Mouse (Mus musculus) retina, adult 2 months (tissue): ENCODE data around the gene Gchfr.

ENCODE experiments used
- DNase-seq: peaks from one replicate; pipeline ENCODE4 v3.0.0-alpha.2; 2012; ENCODE audit warnings: low read depth, low spot score

Gene Gchfr

DNA sequence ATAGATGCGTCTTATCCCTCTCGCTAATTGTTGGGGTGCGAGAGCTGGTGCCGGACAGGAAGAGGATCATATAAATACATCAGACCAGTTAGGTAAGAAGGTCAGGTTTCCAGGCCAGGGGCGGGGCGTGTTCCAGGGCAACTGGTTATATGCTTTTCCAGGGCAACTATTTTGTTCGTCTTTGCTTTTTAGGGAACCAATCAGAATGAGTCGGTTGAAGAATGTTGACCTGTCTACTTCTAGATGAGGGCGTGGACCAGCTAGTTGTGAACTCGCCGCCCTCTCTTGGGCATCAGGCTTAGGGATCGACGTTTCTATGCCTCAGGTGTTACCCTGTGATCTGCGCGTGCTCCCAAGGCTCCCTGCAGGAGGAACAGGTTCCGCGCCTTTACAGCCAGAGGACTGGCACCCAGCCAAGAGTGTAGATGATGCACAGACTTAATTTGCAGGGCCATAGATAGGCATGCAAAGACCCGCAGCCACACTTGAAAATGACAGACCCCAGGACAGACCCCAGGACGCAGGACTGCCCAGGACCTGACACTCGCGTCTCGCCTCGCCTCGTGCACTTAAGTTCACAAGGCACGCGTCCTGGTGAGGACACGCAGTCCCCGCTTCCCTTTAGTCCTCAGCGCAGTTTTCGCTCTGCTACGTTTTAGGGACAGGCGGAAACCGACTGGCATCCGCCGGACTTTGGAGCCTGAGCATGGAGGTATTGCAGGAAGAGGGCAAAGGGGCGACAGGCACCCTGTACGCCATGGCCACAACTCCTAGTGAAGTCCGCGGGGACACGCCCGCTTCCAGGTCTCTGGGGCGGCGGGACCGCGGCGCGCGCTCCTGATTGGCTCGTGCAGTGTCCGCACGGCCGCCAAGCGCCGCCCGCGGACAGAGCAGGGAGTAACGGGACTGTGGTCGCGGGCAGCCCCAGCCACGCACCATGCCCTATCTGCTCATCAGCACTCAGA, at the start of gene Gchfr:
Gchfr (plus strand) TSS at position 873 of the 965 bp plus-strand sequence.
- peak; percentile 32 for DNase-seq

DNA sequence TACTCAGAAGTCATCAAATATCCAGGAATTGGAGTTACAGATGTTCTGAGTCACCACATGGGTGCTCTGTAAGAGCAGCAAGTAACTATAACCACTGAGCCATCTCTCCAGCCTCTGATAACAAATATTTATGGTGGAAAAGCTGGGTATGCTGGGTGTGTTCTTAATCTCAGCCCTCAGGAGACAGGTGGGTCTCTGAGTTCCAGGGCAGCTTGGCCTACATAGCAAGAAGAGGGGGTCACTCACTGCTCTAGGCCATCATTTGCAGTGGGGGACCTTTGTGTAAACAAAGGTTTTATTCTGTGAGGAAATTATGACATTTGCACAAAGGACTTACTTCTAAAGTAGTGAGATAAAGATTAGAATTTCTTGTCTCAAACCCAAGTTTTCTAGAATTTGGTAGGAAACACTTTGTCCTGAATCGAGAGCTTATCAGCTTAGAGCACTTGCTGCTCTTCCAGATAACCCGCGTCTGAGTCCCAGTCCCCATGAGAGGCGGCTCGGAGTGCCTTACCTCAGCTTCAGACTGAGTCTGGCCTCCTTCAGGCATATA, 31.2 kb upstream of the Gchfr start:
- DNase-seq: no peak

DNA sequence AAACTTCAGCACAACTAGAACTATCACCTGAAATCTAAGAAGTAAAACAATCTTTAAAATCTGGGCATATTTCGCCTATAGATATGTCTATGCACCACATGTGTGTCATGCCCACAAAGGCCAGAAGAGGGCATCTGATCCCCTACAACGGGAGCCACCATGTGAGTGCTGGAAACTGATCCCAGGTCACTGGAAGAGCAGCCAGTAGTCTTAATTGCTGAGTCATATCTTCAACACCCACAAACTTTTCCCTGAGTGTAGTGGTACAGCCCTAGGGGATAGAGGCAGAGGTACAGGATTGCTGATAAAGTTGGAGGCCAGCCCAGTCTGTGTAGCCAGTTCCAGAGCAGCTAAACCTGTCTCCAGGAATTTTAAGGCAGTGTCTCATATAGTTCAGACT, 22.4 kb upstream of the Gchfr start:
- DNase-seq: no peak

DNA sequence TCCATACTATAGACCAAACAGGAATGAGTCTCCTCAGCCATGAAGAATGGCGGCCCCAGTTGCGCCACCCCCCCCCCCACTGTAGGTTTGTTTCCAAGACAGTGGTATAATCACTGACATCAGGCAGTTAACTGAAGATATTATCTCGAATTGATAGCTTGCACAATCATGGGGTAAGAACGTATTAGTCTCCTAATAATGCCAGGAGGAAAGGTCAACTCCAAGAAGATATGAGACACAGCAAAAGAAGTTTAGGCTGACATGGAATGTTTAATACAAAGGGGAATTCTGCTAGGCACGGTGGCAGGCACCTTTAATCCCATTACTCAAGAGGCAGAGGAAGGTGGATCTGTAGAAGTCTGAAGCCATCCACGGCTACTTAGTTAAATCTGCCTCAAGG, 21.1 kb upstream of the Gchfr start:
- DNase-seq: no peak

DNA sequence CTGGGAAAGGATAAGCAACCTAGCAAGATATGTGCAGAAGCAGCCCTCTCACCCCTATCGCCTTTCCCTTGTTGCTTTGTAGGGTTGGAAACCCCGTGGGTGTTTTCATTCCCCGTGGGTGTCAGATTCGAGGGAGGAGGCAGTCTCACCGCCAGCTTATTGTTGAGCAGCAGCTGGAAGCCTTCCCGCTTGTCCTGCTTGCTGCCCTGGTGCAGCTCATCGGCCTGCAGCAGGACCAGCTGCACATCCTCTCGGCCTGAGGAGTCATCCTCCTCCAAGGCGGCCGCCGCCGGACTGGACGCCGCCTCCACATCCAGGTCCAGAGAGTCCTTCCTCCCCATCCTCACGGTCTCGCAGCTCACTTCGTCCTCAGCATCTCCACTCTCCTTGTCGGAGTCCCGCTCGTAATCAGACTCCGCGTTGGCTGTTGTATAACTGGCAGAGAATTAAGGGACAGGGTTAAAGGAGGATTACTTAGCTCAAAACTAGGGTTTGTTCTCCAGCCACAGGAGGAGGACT, 20.4 kb upstream of the Gchfr start:
- peak; percentile 32 for DNase-seq

DNA sequence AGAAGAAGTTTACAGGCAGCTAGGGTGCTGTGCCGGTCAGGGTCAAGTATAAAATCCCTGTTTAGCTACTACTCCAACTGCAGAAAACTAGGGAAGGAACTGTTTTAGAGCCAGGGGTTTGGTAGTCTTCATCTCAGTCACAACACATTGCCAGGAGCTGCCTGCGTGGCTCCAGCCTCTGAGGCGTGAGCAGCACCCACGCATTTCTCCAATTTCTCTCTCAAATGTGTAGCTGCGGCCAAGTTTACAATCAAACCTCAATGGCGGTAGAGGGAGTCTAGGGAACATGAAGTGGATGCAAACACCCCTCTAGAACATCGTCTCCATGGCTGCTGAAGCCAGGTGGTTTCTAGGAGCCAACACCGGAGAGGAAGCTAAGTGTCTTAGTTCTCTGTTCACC, 19.8 kb upstream of the Gchfr start:
- DNase-seq: no peak

DNA sequence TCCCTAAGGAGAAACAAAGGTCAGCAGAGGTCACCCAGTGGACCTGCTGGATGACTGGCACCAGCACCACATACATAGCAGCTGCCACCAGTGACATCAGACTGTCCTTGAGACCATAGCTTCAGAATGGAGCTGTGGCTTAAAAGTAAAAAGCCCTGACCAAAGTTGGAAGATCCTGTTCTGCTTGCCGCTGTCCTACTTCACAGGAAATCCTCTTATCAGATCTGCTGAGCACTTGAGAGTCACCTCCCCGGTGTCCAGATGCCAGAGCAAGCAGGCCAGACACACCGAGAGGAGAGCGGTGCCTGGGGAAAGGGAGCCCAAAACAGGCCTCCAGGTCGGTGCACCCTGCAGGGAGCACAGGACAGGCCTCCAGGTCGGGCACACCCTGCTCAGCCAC, 15.3 kb upstream of the Gchfr start:
- peak; percentile 68 for DNase-seq

DNA sequence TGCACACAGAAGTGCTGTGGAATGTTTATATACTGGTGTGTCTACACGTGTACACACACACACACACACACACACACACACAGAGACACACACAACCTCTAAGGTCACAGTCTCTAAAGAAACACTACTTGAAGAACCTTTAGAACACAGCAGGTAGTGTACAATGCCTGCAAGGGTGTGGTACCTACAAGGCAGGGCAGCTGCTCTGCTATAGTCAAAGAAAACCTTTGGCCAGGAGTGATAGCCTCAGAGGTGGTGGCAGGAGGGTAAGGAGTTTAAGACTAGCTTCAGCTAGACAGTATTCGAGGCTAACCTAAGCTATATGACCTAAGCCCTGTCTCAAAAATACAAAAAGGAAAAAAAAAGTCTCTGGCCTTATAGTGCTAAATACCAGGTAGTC, 12.9 kb upstream of the Gchfr start:
- no peak for DNase-seq

DNA sequence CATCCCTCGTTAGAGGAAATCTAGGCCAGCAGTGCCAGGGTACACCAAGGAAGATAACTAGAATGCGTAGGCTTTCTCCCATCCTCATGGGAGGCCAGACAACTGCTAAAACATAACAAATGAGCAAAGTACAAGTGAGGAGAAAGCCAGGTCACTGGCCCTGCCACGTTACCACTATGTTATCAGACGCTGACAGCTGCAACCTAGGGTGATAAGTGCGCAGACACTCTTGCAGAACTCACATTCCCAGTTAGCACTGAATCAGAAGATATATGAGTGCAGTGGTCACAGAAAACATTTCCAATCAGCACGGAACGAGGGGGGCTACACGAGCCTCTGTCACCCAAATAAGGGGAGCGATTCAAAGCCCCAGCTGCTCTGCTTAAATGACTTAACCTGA, 12.2 kb upstream of the Gchfr start:
- DNase-seq: no peak

DNA sequence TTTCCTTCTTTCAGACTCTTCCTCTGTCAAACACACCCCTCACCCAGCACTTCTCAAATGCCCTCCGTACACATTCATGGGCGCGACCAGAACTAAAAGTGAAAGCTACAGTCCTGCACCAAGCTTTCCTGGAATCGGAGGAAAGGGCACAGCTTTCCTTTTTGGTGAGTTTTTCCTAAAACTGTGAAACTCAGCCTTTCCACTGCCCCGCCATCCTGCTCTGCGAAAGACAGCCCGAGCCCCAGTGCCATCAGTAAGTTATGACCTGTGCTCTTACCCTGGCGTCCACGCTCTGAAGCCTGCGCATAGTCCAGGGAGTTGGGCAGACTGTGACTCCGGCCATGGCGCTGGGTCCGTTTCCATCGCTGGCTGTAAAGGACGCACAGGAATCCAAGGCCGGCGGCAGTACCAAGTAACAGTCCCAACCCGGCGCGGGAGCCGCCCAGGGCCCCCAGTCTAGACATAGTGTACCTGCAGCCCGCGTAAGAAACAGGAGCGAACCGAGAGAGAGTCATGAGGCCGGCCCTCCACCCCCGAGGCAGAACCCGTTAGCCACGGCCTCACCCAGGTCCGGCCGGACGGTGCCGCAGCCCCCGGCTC, 11.4 kb upstream of the Gchfr start:
- DNase-seq: no peak

DNA sequence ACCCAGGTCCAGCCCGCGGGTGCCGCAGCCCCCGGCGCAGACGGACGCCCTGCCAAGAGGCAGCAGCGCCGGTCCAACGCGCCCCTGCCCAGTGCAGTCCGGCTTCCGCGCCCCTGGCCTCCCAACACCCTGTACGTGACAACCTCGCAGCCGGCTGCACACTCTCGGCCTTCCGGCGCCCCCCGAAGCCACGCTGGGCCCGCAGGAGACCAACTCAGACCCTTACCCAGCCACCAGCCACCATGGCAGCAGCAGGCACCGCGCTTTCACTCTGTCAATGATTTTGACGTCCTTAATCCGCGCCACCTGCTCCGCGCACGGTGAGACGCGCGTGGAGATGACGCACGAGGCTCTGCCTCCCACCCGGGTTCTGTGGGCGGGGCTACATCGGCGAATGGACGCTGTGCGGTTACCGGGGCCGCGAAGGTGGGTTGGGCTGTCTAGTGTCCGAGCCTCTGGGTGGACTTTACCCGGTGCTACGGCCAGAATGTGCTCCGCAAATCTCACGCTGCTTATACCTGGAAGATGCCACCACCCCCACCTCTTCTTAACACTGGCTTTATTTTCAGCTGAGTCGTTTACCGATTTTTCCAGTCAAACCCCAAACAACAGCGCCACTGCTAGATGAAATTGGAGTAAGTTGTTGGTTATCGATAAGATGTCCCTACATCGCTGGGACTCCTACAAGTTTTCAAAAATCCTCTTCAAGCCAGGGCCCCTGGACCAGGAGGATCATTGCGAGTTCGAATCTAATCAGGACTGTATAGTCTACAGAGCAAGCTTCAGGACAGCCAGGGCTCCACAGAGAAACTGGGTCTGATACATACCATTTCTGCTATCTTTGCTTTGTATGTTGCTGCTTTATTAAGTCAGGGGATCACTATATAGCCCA, 10.6 kb upstream of the Gchfr start, which contains the start of gene Rmdn3:
Rmdn3 (minus strand) TSS at position 354 of the 892 bp plus-strand sequence.
- peak; percentile 92 for DNase-seq

DNA sequence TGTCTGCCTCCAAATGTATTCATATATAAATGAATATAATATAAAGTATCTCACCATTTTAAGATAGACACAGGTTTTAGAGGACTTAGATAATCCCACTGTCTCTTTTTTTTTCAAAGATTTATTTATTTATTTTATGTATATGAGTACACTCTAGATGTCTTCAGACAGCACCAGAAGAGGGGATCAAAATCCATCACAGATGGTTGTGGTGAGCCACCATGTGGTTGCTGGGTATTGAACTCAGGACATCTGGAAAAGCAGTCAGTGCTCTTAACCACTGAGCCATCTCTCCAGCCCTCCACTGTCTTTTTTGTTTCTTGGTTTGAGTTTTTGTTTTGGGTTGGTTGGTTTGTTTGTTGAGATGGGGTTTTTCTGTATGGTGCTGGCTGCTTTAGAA, 9.7 kb upstream of the Gchfr start:
- no peak for DNase-seq

DNA sequence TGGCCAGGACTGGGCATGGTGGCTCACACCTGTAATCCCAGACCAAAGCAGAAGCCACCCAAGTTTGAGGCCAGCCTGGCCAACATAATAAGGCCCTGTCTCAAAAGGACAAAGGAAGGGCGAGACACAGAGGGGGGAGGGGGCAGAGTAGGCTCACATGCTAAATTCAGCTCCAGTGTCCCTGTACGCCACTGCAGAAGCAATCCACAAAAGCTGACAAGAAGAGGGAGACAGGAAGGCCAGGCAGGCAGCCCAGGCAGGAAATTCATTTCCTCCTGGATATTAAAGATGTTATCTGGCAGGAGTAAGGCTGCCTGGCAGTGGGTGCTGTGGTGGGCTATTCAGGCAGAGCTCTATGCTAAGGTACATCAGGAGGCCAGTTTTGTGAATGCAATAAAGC, 6.3 kb upstream of the Gchfr start:
- DNase-seq: no peak

DNA sequence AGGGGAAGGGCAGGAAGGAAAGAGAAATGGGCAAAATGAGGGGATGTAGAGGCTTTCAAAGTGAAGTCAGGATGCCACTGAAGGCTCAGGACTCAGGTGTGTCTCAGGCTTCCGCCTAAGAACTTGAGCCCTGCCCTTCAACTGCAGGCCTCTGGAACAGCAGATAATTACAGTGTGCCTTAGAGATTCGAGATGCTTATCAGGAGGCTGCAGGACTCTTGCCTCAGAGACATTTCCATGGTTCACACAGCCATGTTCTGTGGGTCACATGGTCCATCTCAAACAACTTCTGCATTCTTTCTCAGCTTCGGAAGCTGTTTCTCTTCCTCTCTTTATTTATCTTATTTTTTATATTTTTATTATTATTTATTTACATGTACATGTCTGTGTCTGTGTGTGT, 4.4 kb upstream of the Gchfr start:
- no peak for DNase-seq

DNA sequence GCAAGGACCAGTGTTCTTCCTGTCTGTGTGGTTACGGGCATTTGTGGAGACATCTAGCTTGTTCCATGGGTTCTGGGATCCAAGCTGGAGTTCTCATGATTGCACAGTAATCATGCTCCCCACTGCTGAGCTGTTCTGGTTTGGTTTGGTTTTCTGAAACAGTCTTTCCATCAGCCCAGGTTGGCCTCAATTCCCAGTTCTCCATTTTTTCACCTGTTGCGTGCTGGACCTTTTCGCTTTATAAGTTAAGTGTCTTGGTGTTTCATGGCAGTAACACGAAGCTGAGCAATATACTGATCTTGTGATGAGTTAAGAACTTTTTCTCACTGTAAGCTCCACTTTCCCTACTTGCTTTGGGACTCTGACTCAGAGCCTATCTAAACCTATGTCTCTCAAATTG, 3.6 kb upstream of the Gchfr start:
- no peak for DNase-seq

DNA sequence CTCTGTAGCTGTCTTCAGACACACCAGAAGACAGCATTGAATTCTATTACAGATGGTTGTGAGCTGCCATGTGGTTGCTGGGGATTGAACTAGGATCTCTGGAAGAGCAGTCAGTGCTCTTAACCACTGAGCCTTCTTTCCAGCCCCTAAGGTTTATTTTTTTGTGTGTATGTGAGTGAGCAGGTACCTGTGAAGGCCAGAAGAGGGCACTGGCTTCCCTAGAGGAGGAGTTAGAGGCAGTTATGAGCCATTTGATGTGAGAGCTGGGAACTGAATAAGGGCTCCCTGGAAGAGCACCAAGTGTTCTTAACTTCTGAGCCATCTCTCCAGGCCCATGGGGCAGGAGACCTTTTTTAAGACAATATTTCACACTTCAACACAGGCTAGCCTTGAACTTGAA, 2.2 kb upstream of the Gchfr start:
- DNase-seq: no peak

DNA sequence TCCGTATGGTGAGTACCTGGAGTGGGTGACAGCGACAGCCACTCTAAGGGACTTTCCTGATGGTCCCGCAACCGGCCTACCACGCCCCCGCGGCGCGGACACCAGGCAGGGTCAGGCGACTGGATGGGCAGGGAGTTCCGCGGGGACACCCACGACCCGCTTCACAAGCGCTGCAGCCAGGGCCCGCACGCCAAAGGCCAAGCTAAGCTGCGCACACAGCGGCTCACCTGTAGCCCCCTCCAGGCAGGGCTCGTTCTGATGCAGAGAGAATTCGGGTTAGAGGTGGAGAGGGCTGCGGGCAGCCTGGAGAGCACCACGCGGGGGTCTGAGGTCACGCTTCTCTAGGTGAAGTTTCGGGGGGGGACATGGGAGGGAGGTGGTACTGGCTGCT, 288 bp downstream of the Gchfr start:
- no peak for DNase-seq

DNA sequence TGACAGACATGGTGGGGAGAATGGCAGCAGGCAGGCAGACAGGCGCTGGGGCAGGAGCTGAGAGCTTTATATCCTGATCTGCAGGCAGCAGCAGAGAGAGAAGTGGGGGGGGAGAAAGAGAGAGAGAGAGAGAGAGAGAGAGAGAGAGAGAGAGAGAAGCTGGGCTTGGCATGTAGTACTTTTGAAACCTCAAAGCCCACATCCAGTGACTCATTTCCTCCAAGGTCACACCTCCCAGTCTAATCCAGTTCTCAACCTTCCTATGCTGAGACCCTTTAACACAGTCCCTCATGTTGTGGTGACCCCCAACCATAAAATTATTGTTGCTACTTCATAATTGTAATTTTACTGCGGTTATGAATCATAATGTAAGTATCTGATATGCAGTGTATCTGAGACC, 2.7 kb downstream of the Gchfr start:
- DNase-seq: no peak

DNA sequence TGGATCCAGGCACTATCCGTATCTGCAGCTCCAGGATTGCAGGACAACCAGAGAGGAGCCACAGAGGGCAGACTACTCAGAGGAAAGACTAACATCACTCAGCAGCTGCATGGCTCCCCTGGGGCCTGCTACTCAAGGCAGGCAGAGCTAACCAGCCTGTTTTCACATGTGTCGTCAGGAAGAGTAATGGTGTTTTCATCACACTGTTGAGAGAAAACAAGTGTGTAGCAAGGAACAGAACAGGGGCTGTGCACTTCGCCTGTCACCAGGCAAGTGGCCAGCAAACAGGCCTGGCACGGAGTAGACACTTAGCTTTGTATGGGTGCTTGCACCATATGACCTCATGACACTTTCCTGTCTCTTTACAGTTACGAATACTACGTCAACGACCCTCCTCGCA, 4.0 kb downstream of the Gchfr start:
- DNase-seq: no peak

DNA sequence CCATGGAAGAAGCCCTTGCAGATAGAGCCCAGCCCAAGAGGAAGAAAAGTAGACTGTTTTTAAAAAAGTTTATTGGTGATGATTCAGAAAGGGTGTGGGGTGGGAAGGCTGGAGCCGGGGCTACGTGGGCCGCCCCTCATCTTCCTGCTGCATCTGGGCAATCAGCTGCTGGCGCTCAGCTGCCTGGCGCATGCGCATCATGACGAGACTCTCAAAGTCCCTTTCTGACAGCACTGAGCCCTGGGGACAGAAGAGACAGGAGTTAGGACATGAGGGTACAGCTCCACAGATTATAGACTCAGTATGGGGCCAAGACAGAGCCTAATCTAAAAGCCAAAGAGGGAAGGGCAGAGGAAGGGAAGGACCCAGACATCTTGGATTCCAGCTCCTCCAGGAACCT, 4.9 kb downstream of the Gchfr start:
- DNase-seq: no peak

DNA sequence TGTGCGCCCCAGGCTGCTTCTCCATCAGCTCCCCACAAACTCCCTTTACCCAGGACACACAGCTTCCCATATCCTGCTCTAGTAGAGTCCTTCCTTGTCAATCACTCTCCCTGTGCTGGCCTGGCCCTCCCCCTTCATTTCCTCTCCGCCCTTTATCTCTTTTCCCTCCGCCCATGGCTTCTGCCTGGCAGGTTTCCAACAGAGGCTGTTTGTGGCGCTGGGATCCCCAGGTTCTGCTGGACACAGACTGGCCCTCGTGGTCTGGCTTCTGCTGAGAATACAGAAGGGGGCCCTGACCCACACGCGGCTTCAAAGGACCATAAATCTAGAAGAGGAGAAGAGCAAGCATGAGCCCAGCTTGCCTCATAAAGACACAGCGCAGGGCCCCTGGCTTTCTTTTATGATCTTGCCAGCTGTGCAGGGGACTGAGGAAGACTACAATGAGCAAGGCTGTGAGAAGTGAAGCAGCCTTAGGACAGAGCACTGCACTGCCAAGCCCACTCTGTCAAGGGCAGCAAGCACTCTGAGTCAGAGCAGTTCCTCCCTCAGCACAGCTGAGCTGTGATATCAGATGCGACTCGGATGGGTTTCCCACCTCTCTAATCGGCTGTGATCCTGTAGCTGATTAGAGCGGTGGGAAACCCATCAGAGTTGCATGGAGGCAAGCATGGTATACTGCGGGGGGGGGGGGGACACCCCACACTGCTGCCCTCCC, 5.4 kb downstream of the Gchfr start:
- DNase-seq: no peak
